Mouse (Mus musculus) thymus, adult 2 months (tissue): Measurements from ENCODE around the gene Phc2.

ENCODE experiments used
- CTCF ChIP-seq: fragments of 200-500 bp; IDR thresholded peaks from 2 replicates; pipeline ENCODE4 v1.5.1; 2012; ENCODE audit warnings: mild to moderate bottlenecking, control low read depth, low read length, moderate library complexity, borderline replicate concordance; ENCODE audit not compliant: control insufficient read depth, poor library complexity, insufficient read depth; ENCODE audit errors: extremely low read depth
- POLR2A ChIP-seq: fragments of 200-500 bp; IDR thresholded peaks from 2 replicates; pipeline ENCODE4 v1.6.1; 2012; ENCODE audit warnings: mild to moderate bottlenecking, low read length, control low read depth, moderate library complexity; ENCODE audit not compliant: control insufficient read depth, poor library complexity, insufficient read depth; ENCODE audit errors: extremely low read depth

GRCm38 (mm10) chr4:128733496-128733895, 79.0 kb downstream of the Phc2 start:
- no peak for TF ChIP-seq CTCF
- no peak for TF ChIP-seq POLR2A
